Mouse (Mus musculus) heart, postnatal 10 days (tissue): Measurements from ENCODE around the gene Gli3. TPM values are rescaled to one million over a fixed set of nuclear protein-coding genes. Genes with fewer than 3 reads are reported as not detected.

ENCODE experiments used
- DNase-seq, 2 experiments: peaks; one replicate each; pipeline ENCODE4 v3.0.0; 2021
- intact Hi-C: fragments of 180-260 bp; cut with DNase I; formaldehyde crosslinking; loops from one replicate; pipeline ENCODE4 v1.15.1; 2025
- total RNA-seq, 2 experiments: library from RNA; stranded (reverse); gene quantifications; 2 replicates each; pipeline ENCODE4 v1.2.3; 2021

The Gli3 gene
- total RNA-seq, 2 experiments from 2014 or later: 8.6 to 9.8 TPM

- intact Hi-C loops: no loop called here
- DNase-seq: no peak
Measured at GRCm38 (mm10) chr13:15549466-15549865, 86.4 kb downstream of the Gli3 start.

DNA sequence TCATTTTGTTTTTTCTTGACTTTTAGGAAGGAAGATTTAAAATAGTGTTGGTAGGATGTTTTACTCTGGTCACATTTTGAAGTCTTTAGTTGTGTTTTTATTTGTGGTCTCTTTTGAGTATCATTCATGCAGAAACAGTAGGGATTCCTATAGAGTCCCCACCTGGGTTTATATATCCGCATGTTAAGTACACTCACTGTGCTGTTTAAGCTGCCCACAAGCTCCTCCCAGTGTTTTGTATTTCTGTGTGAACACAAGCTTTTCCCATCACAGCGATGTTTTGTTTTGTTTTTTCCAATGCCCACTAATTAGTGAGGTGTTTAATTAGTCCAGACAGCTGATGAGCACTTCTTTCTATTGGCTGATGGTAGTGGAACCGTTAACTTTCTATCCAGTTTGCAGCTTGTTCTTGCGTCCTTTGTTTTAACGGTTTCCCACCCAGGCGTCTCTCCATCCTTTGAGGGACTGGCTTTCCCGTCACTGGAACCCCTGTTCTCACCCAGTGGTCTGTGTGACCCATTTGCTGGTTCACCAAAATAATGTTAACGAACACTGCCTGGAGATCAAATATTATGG is 87.1 kb downstream of the Gli3 start:
- intact Hi-C loops: no loop called here
- DNase-seq: no peak

DNA sequence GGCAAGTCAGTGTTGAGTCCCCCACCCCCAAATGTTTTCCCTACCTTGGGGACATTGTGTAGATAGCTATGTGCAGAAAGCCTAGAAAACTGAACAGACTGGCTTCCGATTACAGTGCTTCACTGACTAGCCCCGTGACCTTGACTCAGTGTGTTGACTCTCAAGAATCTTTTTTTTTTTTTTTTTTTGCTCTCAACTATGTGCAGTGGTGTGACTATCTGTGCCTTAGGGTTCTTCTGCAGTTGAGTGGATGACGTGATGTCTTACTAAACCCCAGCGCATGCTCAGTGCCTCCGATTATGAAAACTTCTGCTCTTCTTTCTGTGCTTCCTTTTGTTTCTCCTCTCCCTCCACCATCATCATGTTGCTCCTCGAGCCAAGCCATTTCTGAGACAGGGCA is 87.7 kb downstream of the Gli3 start:
- intact Hi-C loops: no loop called here
- DNase-seq: no peak

- intact Hi-C loops: no loop called here
- DNase-seq: no peak
Measured at GRCm38 (mm10) chr13:15552009-15552408, 89.0 kb downstream of the Gli3 start.

- DNase-seq: no peak
- intact Hi-C loops: loop anchor here (5.0 kb wide), 1 partner anchor 206 kb away; no protein-coding TSS in a partner anchor
Measured at GRCm38 (mm10) chr13:15556646-15557098, 93.6 kb downstream of the Gli3 start.

- DNase-seq: no peak
- intact Hi-C loops: loop anchor here (5.0 kb wide), 1 partner anchor 151 kb away; no protein-coding TSS in a partner anchor
Measured at GRCm38 (mm10) chr13:15561441-15561840, 98.4 kb downstream of the Gli3 start.

GRCm38 (mm10) chr13:15570908-15571568 is 108.0 kb downstream of the Gli3 start:
- DNase-seq: no peak
- intact Hi-C loops: no loop called here

DNA sequence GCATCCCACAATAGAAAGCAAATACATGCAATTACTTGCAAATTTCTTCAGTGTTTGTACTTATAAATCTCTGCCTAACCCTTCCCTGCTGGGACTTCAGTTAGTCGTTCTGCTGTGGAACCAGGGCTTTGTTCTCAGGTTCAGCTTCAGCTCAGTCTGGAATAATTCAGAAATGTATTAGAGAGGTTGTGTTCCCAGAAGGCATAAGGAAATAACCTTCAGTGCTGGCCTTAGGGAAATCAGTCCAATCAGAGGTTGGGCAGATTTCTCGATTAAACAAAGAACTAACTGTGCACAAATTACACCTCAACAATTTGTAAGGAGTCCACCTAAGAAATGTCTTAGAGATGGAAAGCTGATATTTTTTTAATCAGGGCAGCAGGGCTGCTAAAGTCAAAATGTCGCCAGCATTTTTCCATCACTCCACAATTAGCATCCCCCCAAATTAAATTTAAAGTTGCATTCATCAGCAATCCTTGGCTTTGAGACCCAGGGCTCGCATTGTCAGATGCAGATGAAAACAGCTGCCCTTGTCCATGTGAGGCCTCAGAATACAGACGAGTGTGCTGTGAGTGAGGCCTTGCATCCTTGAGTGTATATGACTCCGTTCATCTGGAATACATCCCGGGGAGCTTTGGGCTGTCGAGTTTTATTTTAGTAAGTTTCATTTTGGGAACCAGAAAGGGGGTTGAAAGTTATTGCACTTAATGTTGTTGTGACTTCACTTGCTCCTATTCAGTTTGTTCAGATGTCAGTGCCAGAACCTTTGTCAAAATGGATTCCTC is 114.3 kb downstream of the Gli3 start:
- intact Hi-C loops: no loop called here
- no peak for DNase-seq

DNA sequence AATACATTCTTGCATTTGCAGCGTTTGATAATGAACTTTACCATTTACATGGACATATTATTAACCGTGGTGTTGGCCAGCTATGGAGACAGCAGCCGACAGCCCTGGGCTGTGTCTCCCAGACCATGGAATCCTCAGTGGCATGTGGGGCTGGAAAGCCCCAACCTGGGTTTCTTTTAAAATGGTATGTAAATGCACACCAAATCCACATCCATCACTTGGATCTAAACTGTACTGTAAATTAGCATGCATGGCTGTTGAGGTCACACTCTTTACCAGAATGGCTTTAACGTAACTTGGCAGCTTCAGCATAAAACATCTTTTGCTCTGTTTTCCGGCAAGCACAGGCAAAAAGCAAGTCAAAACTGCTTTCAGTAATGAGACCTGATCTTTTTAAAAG is 117.4 kb downstream of the Gli3 start:
- DNase-seq: no peak
- intact Hi-C loops: no loop called here

GRCm38 (mm10) chr13:15585941-15586340 is 122.9 kb downstream of the Gli3 start:
- no peak for DNase-seq
- intact Hi-C loops: no loop called here

DNA sequence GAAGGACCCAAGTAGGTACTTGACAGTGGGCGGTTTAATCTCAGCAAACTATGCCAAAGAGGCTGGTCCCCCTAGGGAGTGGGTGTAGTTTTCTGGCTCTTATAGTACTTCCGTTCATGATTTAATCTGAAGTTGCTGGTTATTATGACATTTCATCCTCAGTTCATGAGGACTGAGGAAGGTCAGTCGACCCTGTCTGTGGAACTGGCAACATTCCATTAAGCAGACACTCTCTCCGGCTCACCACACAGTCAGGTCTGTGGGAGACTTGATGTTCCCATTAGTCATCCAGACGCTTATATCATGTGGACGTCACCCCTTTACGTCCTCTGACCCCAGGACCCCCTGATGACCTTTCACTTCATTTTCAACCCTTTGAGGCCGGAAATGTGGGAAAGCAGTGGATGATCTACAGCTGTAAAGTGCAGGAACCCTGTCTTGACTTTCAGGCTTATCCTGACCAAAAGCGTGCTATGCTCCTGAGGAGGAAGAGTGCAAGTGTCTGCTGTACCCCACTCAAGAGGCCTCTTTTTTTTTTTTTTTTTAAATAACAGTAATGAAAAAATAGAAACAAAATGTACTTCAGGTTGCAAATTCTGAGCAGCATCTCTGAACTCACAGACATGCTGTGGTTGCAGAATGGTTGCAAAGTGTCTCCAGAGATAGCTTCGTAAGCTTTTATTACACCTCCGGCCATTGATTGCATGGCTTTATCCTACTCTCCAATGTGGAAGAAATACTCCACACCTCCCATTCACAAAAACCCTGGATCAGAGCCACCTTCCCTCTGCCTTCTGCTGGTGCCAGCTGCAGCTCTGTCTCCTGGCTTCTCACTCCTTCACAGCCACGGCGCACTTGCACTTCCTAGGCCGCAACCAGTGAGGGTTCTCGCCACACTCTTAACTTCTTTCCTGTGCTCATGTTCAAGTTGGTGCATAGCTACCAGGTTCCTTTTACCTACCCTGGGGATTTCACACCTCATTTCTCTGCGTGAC is 125.5 kb downstream of the Gli3 start:
- intact Hi-C loops: no loop called here

DNA sequence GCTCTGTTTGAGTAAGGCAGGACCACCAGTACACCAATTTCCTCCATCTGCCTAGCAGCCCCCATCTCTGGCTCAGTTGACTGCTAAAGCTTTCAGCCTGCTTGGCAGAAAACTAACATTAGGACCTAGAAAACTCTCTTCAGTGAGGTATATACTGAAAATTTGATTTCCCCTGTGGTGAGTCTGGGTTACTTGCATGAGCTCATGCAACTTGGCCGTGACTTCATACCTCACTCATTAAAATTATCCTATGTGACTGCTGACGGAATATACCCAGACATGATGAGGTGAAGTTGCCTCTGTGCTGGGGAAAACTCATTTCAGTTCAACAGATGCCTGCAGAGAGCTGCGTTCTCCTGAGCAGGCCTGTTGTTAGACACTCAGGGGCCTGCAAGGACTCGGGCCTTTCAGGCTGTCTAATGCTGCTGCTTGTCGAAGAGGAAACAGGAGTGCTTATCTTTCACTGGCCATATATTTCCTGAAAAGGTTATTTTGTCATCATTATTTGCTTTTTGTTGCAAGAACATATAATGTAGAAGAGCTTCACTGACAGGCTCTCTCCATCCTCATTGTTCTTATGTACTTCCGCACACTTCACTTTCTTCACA is 127.4 kb downstream of the Gli3 start:
- intact Hi-C loops: no loop called here
- DNase-seq: no peak

More for the DNA sequence above, 125.5 kb downstream of the Gli3 start:
- DNase-seq: peak; percentile 30 to 36

DNA sequence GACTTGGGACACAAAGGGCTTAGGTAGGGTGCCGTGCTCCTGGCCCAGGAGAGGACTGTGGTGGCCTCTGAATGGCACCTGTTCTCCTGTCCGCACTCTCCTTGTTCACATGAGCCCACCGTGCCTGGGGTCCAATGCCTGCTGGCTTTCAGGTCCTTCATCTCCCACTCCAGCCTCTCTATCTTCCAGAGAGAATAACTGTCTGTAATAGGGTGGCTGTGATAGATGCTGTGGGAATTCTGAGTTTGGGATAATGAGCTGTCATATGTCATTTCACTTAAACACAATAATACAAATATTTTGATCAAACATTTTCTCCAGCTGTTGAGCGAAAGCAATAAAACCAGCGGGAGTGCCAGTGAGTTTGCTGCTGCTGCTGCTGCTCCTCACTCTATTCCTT is 133.6 kb downstream of the Gli3 start:
- no peak for DNase-seq
- intact Hi-C loops: no loop called here

DNA sequence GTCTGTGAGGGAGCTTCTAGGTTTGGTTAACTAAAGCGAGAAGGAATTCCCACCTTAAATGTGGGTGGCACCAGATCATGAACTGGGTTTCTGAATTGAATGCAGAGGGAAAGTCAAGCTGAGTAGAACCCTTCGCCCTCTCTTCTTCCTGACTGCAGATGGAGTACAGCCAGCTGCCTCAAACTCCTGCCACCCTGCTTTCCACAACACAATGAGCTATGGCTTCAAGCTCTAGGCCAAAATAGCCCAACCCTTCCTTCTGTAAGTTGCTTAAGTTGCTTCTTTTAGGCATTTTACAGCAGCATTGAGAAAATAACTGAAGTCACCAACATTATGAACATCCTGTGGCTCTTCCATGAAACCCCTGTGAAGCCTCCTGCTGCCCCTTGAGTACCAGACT is 136.7 kb downstream of the Gli3 start:
- intact Hi-C loops: no loop called here
- no peak for DNase-seq

DNA sequence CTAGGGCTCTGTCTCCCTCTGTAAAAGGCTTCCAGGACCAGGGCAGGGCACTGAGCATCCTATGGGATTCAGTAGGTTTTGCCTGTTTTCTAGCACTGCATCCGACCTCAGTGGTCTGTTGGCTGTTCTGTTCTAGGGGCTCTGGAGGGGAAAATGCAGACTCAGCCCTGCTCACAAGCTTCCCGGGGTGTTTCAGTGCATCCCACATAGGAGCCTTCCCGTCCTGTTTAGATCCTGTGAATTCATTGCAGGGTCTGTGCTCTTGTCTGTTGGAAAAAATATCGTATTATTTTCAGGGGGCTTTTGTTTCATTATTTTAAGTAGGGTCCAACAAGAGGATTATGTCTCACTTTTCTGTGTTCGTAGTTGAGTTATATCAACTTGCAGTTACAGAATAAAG is 139.1 kb downstream of the Gli3 start:
- intact Hi-C loops: no loop called here
- DNase-seq: no peak

GRCm38 (mm10) chr13:15602677-15603221 is 139.7 kb downstream of the Gli3 start:
- no peak for DNase-seq

GRCm38 (mm10) chr13:15604074-15604473 is 141.0 kb downstream of the Gli3 start:
- DNase-seq: no peak
- intact Hi-C loops: no loop called here

More at GRCm38 (mm10) chr13:15602677-15603221, 139.7 kb downstream of the Gli3 start:
- intact Hi-C loops: no loop called here

DNA sequence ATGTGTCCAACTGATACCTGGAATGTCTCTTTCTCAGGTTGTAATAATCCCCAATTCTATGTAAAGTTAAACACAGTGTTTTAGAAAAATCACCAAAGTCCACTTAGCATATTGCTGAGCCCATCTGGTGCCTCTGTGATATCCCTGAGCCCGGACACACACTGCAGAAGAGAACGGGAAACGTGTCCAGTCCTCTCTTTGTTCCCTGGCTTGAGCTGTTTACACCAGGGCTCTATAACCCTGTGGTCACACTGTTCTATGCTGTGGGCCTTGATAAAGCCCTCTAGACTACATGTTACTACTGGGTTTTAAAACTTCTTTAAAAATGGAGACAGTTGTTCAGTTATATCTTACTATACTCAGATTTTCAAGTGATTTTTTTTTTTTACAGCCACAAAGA is 154.4 kb downstream of the Gli3 start:
- DNase-seq: no peak
- intact Hi-C loops: no loop called here

GRCm38 (mm10) chr13:15618051-15618692 is 155.1 kb downstream of the Gli3 start:
- DNase-seq: no peak
- intact Hi-C loops: no loop called here
